Mouse (Mus musculus) liver, adult 2 months (tissue): ENCODE measurements around the gene Gm9972.

Experiments used
- CTCF ChIP-seq: fragments of 200-500 bp; IDR thresholded peaks from 2 replicates; pipeline ENCODE4 v1.5.1; 2011; ENCODE audit warnings: low read depth, low read length, control low read depth
- POLR2A ChIP-seq: fragments of 200-500 bp; IDR thresholded peaks from 2 replicates; pipeline ENCODE4 v1.6.1; 2011; ENCODE audit warnings: low read length, control low read depth; ENCODE audit not compliant: insufficient read depth; ENCODE audit errors: extremely low read depth

DNA sequence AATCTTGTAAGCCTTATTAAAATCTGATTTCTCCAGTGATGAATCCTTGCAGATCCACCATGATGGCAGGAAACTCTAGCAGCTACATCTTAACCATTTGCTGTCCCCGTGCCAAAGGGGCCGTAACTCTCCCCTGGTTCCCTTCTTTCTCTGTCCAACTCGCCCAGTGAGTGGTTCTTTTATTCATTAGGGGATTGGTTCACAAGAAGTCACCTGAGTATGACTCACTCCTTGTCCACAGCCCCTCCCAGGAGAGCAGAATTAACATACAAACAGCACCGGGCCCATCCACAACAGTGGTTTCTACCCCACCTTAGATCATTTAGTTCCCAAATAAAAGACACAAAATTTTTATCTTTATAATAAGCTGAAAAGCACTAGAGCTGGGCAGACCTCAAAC is 3.4 kb upstream of the Gm9972 start:
- TF ChIP-seq CTCF (no peak), POLR2A (no peak)
